Comparison of ENCODE assay signal across 31 mouse cellular contexts in genomic region chrX:50995310-50995709, GRCm38 (mm10). TPM values are rescaled to one million over a fixed set of nuclear protein-coding genes. Genes with fewer than 3 reads are reported as not detected.
"Had no signal": no experiment of that assay in that cellular context is flagged by ENCODE, and none has a peak within 500 bp of the region (broad histone marks: within the 10 kb centered on the region; RNA-seq: fewer than 3 reads in every experiment).

No protein-coding gene starts in this region.

- H3K36me3 ChIP-seq: heart, embryonic 12.5 days; hindbrain, embryonic 13.5 days; hindbrain, embryonic 15.5 days; kidney, embryonic 15.5 days; limb, embryonic 15.5 days; liver, embryonic 12.5 days had no signal

- DNase-seq: gastrocnemius, postnatal 14 days; gastrocnemius, postnatal 36 days; heart, adult 11 months; heart, adult 2 months; heart, postnatal 14 days; heart, postnatal 36 days; kidney, adult 11 months; kidney, adult 2 months; kidney, adult 9 months; kidney, postnatal 14 days; kidney, postnatal 36 days; layer of hippocampus, adult 9-11 months; layer of hippocampus, postnatal 36 days; left cerebral cortex, postnatal 4 days had no signal

- H3K4me1 ChIP-seq: heart, embryonic 12.5 days; hindbrain, embryonic 13.5 days; hindbrain, embryonic 15.5 days; kidney, embryonic 15.5 days; limb, embryonic 13.5 days; limb, embryonic 15.5 days; liver, embryonic 12.5 days had no signal

- H3K9ac ChIP-seq: heart, embryonic 12.5 days; hindbrain, embryonic 13.5 days; hindbrain, embryonic 15.5 days; kidney, embryonic 15.5 days; limb, embryonic 13.5 days; limb, embryonic 15.5 days; liver, embryonic 12.5 days; liver, embryonic 14.5 days had no signal

- H3K4me3 ChIP-seq: heart, adult 2 months; heart, embryonic 12.5 days; hindbrain, embryonic 13.5 days; hindbrain, embryonic 15.5 days; kidney, embryonic 15.5 days; limb, embryonic 13.5 days; limb, embryonic 15.5 days; liver, embryonic 12.5 days had no signal

- H3K27me3 ChIP-seq: heart, embryonic 12.5 days; hindbrain, embryonic 13.5 days; hindbrain, embryonic 15.5 days; limb, embryonic 13.5 days; limb, embryonic 15.5 days; liver, embryonic 12.5 days had no signal

- H3K27ac ChIP-seq: heart, adult 2 months; hindbrain, embryonic 13.5 days; hindbrain, embryonic 15.5 days; hindbrain, postnatal 0 days; kidney, embryonic 15.5 days; kidney, postnatal 0 days; limb, embryonic 13.5 days; limb, embryonic 15.5 days; liver, embryonic 12.5 days; liver, embryonic 14.5 days had no signal

- H3K9me3 ChIP-seq: heart, embryonic 12.5 days; hindbrain, embryonic 13.5 days; hindbrain, embryonic 15.5 days; kidney, embryonic 15.5 days; limb, embryonic 13.5 days; limb, embryonic 15.5 days; liver, embryonic 12.5 days had no signal

- ATAC-seq: hindbrain, postnatal 0 days; intestine, embryonic 16.5 days; liver, embryonic 12.5 days had no signal

- H3K4me2 ChIP-seq: heart, embryonic 12.5 days; hindbrain, embryonic 13.5 days; hindbrain, embryonic 15.5 days; kidney, embryonic 15.5 days; limb, embryonic 13.5 days; limb, embryonic 15.5 days; liver, embryonic 12.5 days had no signal

RNA-seq across cellular contexts. Expression of gene Frmd7, which starts 52.8 kb away (rescaled TPM):
- total RNA-seq: heart, postnatal 14 days; heart, postnatal 36 days; hematopoietic stem cell, adult 5-6 weeks; liver, adult 2 months had no signal
- polyA plus RNA-seq: heart, embryonic 14.5 days; hindbrain, embryonic 13.5 days; intestine, embryonic 14.5 days; intestine, embryonic 16.5 days; kidney, adult 2 months; kidney, postnatal 0 days; large intestine, adult 2 months; liver, adult 2 months; liver, embryonic 16.5 days had no signal
